Mouse (Mus musculus) midbrain, embryonic 11.5 days (tissue): ENCODE measurements at regions not wholly inside any gene's neighbourhood (a gene's known extent, or its start where the extent isn't known, plus 50 kb on each side); places are given as distances from the start of the nearest gene placed in this dataset.

Source experiments
- ATAC-seq: fragments of 200-750 bp; cut with Nextera tagmentation; 2 replicates; pipeline ENCODE4 v1.8.0; 2017; ENCODE audit warnings: moderate TSS enrichment, moderate library complexity; ENCODE audit not compliant: low FRiP score
- DNase-seq: peaks from one replicate; pipeline ENCODE4 v3.0.0; 2015; ENCODE audit warnings: low spot score; ENCODE audit errors: missing footprints
- H3K27ac ChIP-seq: fragments of 300-500 bp; sonication (generic); 2 replicates; pipeline ENCODE4 v1.5.1; 2014; ENCODE audit warnings: low read depth, low read length
- H3K27me3 ChIP-seq: fragments of 300-500 bp; sonication (generic); 2 replicates; pipeline ENCODE4 v1.6.1; 2014; ENCODE audit warnings: mild to moderate bottlenecking, low read length, moderate library complexity, mixed read lengths; ENCODE audit not compliant: control insufficient read depth, insufficient read depth
- H3K36me3 ChIP-seq: fragments of 300-500 bp; sonication (generic); 2 replicates; pipeline ENCODE4 v1.6.1; 2014; ENCODE audit warnings: mild to moderate bottlenecking, low read length, moderate library complexity, mixed read lengths; ENCODE audit not compliant: control insufficient read depth, insufficient read depth
- H3K4me1 ChIP-seq: fragments of 300-500 bp; sonication (generic); 2 replicates; pipeline ENCODE4 v1.6.1; 2014; ENCODE audit warnings: low read length; ENCODE audit not compliant: control insufficient read depth, insufficient read depth
- H3K4me2 ChIP-seq: fragments of 300-500 bp; sonication (generic); 2 replicates; pipeline ENCODE4 v1.6.1; 2014; ENCODE audit warnings: mild to moderate bottlenecking, moderate library complexity
- H3K4me3 ChIP-seq: fragments of 300-500 bp; sonication (generic); 2 replicates; pipeline ENCODE4 v1.5.1; 2014; ENCODE audit warnings: low read depth, low read length
- H3K9ac ChIP-seq: fragments of 300-500 bp; sonication (generic); 2 replicates; pipeline ENCODE4 v1.6.1; 2014; ENCODE audit warnings: low read length
- H3K9me3 ChIP-seq: fragments of 300-500 bp; sonication (generic); 2 replicates; pipeline ENCODE4 v1.6.1; 2016; ENCODE audit warnings: low read length; ENCODE audit not compliant: control insufficient read depth
- WGBS: fragments of 180-500 bp; shearing (Covaris S2); extraction: QIAGEN DNeasy Blood & Tissue Kit; methylation state at CpG from one replicate; pipeline ENCODE4 v1.1.7; 2014; 5-methylcytosine and 5-hydroxymethylcytosine counted together

DNA sequence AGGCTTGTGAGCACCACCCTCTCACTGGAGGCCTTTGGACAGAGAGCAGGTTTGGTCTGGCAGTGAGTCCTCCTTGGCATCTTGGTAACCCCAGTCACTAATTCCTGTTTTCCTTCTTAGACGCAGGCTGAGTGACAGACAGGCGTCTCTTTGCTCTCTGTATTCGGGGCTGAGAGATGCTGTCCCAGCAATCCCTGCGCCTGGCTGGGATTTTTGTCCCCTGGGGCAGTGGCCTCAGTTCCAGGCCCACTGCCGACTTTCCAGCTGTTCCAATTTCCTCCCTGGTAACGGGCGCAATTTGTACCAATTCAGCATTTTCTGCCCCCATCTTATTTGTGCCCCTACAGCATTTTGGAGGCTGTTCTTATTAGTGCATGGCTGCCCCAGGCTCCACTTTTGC, 118.5 kb upstream of the Irx6 start:
- no peaks in the 10 kb centered on the region for H3K27me3 ChIP-seq
- WGBS, result 68% methylated on average over 7 of the region's 7 CpGs
- no peak for DNase-seq
- no peak for ATAC-seq
- no peak overlapping the region for H3K4me3 ChIP-seq
- H3K4me1 ChIP-seq, result no peaks in the 10 kb centered on the region
- H3K27ac ChIP-seq, result no peak overlapping the region
- H3K4me2 ChIP-seq, result no peak overlapping the region
- H3K36me3 ChIP-seq, result no peaks in the 10 kb centered on the region
- H3K9me3 ChIP-seq, result no peaks in the 10 kb centered on the region
- no peak overlapping the region for H3K9ac ChIP-seq

GRCm38 (mm10) chr8:92562471-92562870, 111.6 kb upstream of the Irx6 start:
- WGBS, result 82% methylated on average over 5 of the region's 5 CpGs
- H3K27ac ChIP-seq, result no peak overlapping the region

GRCm38 (mm10) chr8:92562962-92563361, 111.1 kb upstream of the Irx6 start:
- 84% methylated on average over 5 of the region's 5 CpGs for WGBS
- DNase-seq, result no peak
- no peaks in the 10 kb centered on the region for H3K9me3 ChIP-seq
- no peak for ATAC-seq
- H3K4me2 ChIP-seq, result no peak overlapping the region
- H3K9ac ChIP-seq, result no peak overlapping the region
- no peaks in the 10 kb centered on the region for H3K36me3 ChIP-seq
- no peaks in the 10 kb centered on the region for H3K27me3 ChIP-seq
- H3K4me1 ChIP-seq, result no peaks in the 10 kb centered on the region
- no peak overlapping the region for H3K4me3 ChIP-seq
- H3K27ac ChIP-seq, result no peak overlapping the region

More at GRCm38 (mm10) chr8:92562471-92562870, 111.6 kb upstream of the Irx6 start:
- no peak for ATAC-seq
- Histone ChIP-seq H3K4me2 (no peak overlapping the region), H3K27me3 (no peaks in the 10 kb centered on the region), H3K4me1 (no peaks in the 10 kb centered on the region), H3K9me3 (no peaks in the 10 kb centered on the region), H3K36me3 (no peaks in the 10 kb centered on the region), H3K4me3 (no peak overlapping the region), H3K9ac (no peak overlapping the region)
- DNase-seq, result no peak

DNA sequence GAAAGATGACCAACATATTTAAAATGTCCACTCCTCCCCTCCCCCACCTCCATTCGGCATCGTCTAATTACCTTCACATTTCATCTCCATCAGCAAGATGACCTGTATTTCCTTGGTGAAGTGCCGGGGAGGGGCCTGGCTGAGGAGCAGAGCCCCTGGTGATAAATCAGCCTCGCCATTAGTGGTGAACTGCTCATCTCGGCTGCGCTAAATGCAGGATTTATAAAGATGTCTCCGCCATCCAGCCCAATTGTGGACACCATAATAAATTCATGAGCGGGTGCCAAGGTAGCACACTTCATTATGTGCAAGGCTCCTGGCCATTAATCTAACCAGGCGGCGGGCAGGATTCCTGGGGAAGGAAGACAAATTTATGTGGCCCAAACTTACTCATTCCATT, 104.4 kb upstream of the Irx6 start:
- ATAC-seq, result no peak
- Histone ChIP-seq H3K27ac (no peak overlapping the region), H3K4me1 (no peaks in the 10 kb centered on the region), H3K4me2 (no peak overlapping the region), H3K36me3 (no peaks in the 10 kb centered on the region), H3K4me3 (no peak overlapping the region), H3K9ac (no peak overlapping the region), H3K27me3 (no peaks in the 10 kb centered on the region), H3K9me3 (no peaks in the 10 kb centered on the region)
- no peak for DNase-seq
- 84% methylated on average over 10 of the region's 10 CpGs for WGBS

DNA sequence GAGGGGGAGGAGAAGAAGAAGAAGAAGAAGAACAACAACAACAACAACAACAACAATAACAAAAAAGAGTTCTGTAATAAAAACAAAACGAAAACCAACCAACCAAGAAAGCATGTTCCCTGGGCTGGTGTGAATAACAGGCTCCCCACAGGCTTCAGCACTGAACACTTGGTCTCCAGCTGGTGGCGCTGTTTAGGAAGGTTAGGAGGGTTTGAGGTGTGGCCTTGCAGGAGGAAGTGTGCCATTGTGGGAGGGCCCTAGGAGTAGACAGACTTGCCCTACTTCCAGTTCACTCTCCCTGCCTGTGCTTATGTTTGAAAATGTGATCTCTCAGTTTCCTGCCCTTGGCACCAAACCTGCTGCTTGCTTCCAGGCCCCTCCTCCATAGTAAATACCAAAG, 94.6 kb upstream of the Irx6 start:
- H3K27me3 ChIP-seq, result no peaks in the 10 kb centered on the region
- no peak overlapping the region for H3K27ac ChIP-seq
- H3K4me1 ChIP-seq, result no peaks in the 10 kb centered on the region
- DNase-seq (no peak), ATAC-seq (no peak)
- H3K9ac ChIP-seq, result no peak overlapping the region
- 64% methylated on average over 2 of the region's 2 CpGs for WGBS
- H3K9me3 ChIP-seq, result no peaks in the 10 kb centered on the region; the same call in 1 of the 2 replicates
- no peaks in the 10 kb centered on the region for H3K36me3 ChIP-seq
- H3K4me3 ChIP-seq, result no peak overlapping the region
- H3K4me2 ChIP-seq, result no peak overlapping the region

DNA sequence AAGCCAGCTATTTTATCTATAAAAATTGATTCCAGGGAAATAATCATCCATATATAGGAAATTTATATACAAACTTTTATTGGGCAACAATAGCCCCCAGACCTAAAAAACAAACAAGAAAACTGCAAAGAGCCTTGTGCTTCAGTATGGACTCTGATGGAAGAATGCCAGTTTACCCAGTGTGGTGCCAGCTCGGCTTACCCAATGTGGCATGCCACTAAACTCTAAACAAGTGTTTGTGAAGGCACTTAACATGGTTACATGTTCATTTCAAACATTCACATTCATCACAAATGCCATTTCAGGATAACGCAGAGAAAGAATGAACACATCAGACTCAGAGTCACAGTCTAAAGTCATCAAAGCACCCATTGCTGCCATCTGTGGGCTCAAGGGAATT, 93.0 kb upstream of the Irx6 start:
- H3K9ac ChIP-seq, result no peak overlapping the region
- 88% methylated on average over 2 of the region's 2 CpGs for WGBS
- H3K36me3 ChIP-seq, result no peaks in the 10 kb centered on the region
- H3K4me2 ChIP-seq, result no peak overlapping the region
- H3K4me3 ChIP-seq, result no peak overlapping the region
- no peak for DNase-seq
- H3K4me1 ChIP-seq, result no peaks in the 10 kb centered on the region
- no peak for ATAC-seq
- H3K9me3 ChIP-seq, result no peaks in the 10 kb centered on the region
- no peak overlapping the region for H3K27ac ChIP-seq
- no peaks in the 10 kb centered on the region for H3K27me3 ChIP-seq

- DNase-seq (no peak), ATAC-seq (no peak)
- 85% methylated on average over 3 of the region's 3 CpGs for WGBS
- Histone ChIP-seq H3K4me1 (no peaks in the 10 kb centered on the region), H3K27ac (no peak overlapping the region), H3K36me3 (no peaks in the 10 kb centered on the region), H3K4me3 (no peak overlapping the region), H3K9ac (no peak overlapping the region), H3K4me2 (no peak overlapping the region), H3K9me3 (no peaks in the 10 kb centered on the region), H3K27me3 (no peaks in the 10 kb centered on the region)
Observed at GRCm38 (mm10) chr8:92600766-92601165, 73.3 kb upstream of the Irx6 start.

GRCm38 (mm10) chr8:92602973-92603372, 71.1 kb upstream of the Irx6 start:
- 68% methylated on average over 7 of the region's 7 CpGs for WGBS
- no peak overlapping the region for H3K9ac ChIP-seq
- H3K27ac ChIP-seq, result no peak overlapping the region
- H3K4me3 ChIP-seq, result no peak overlapping the region
- no peaks in the 10 kb centered on the region for H3K9me3 ChIP-seq
- H3K27me3 ChIP-seq, result no peaks in the 10 kb centered on the region
- ATAC-seq, result no peak
- no peak overlapping the region for H3K4me2 ChIP-seq
- no peaks in the 10 kb centered on the region for H3K4me1 ChIP-seq
- H3K36me3 ChIP-seq, result no peaks in the 10 kb centered on the region
- DNase-seq, result no peak

- WGBS, result 92% methylated on average over 5 of the region's 5 CpGs
- no peak overlapping the region for H3K4me2 ChIP-seq
- no peaks in the 10 kb centered on the region for H3K27me3 ChIP-seq
- H3K4me3 ChIP-seq, result no peak overlapping the region
- no peaks in the 10 kb centered on the region for H3K36me3 ChIP-seq
- ATAC-seq, result no peak
- H3K27ac ChIP-seq, result no peak overlapping the region
- H3K9me3 ChIP-seq, result no peaks in the 10 kb centered on the region
- no peak for DNase-seq
- H3K4me1 ChIP-seq, result no peaks in the 10 kb centered on the region
- H3K9ac ChIP-seq, result no peak overlapping the region
Observed at GRCm38 (mm10) chr8:92605631-92606030, 68.5 kb upstream of the Irx6 start.

DNA sequence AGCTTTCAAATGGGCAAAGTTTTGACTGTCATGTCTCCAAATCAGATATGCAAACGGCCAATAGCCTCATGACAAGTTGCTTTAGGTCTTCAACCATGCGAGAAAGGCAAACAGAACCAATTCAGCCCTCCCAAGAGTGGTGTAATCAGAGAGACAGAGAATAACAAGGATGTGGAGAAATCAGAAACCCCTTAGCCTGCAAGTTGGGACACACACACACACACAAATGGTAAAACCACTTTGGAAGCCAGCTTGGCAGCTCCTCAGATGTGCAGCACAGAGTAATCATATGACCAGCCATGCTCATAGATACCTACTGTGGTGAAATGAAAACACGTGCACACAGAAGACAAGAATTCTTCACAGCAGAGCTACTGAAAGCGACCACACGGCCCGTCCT, 66.5 kb upstream of the Irx6 start:
- H3K27me3 ChIP-seq, result no peaks in the 10 kb centered on the region
- no peak overlapping the region for H3K4me2 ChIP-seq
- no peaks in the 10 kb centered on the region for H3K4me1 ChIP-seq
- no peak overlapping the region for H3K27ac ChIP-seq
- H3K9me3 ChIP-seq, result no peaks in the 10 kb centered on the region
- no peaks in the 10 kb centered on the region for H3K36me3 ChIP-seq
- 76% methylated on average over 6 of the region's 6 CpGs for WGBS
- no peak for DNase-seq
- no peak overlapping the region for H3K9ac ChIP-seq
- no peak overlapping the region for H3K4me3 ChIP-seq
- ATAC-seq, result no peak
